Comparison of ENCODE assay signal across 10 mouse cellular contexts in the genomic region with DNA sequence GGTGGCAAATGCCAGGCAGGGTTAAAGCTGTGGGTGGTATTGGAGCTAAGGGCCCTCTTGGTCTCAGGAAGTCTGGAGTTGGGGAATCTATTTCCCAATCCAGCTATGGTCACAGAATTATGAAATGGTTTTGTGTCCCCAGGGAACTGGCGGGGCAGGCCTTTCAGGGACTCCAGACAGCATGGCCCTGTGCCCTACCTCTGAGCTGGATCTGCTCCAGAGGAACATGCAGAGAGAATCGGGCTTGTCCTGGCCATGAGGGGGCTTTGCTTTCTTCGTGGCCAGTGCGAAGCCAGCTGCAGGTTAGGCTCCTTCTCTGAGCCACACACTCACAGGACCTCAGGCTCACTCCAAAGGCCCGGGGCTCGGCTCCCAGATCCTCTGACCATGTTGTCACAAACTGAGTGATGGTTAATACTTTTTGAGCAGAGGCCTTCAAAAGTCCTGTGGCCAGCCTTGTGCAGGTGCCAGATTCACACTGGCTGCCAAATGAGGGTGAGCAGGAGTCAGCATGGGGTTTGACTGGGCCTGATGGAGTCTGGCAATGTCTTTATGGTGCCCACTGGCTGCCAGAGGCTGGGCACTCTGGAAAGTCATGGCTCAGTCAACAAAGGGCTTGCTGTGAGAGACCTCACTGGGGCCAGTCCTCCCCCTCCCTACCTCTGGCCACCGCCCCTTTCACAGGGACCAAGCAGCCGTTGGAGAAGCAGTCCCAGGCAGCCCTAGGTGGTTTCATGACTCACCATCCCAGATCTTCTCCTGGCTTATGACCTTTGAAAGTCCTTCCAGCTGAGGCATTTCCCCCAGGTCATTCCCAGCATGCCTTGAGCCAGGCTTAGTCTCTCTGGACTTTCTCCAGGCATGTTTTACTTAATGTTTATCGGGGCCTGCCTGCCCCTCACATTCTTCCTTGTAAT. TPM values are rescaled to one million over a fixed set of nuclear protein-coding genes. Genes with fewer than 3 reads are reported as not detected.
DNase-seq lines count a peak whose midpoint lies in the region; ATAC-seq and TF ChIP-seq lines count a peak whose summit lies in the region.
"Had no signal": no experiment of that assay in that cellular context is flagged by ENCODE, and none has a peak within 500 bp of the region (broad histone marks: within the 10 kb centered on the region; RNA-seq: fewer than 3 reads in every experiment).

No protein-coding gene starts in this region.

- no peak overlapping the region for H3K4me2 ChIP-seq in hindbrain, embryonic 16.5 days (ENCODE audit: low read length)
- H3K4me2 ChIP-seq in hindbrain, embryonic 14.5 days (replicated peaks), result no peak overlapping the region

- H3K4me3 ChIP-seq in hindbrain, embryonic 16.5 days (ENCODE audit: low read length), result no peak overlapping the region
- H3K4me3 ChIP-seq in hindbrain, embryonic 14.5 days (replicated peaks; ENCODE audit: low read length), result no peak overlapping the region
- H3K4me3 ChIP-seq in heart, embryonic 10.5 days, result no peak overlapping the region
- H3K4me3 ChIP-seq in thymus, adult 2 months (ENCODE audit: control insufficient read depth, insufficient read depth, low read length), result no peak overlapping the region

- CTCF ChIA-PET in Patski (lab: Charles Lee), result no interaction called here

- DNase-seq in hindbrain, embryonic 14.5 days (ENCODE audit: low spot score), result no peak
- DNase-seq in Patski (ENCODE audit: low read depth, low spot score), result peak; percentile 86
- DNase-seq in heart, embryonic 10.5 days (ENCODE audit: low spot score), result no peak
- DNase-seq in lung, postnatal 10 days, result peak; percentile 71
- DNase-seq in B cell, adult 2 months, result no peak
- no peak for DNase-seq in thymus, adult 2 months
- DNase-seq in right cerebral cortex, adult 2 months (ENCODE audit: low spot score in 2 of 2), result no peak
- DNase-seq: liver; thymus, adult 18-20 months had no signal

- H3K36me3 ChIP-seq in hindbrain, embryonic 16.5 days (ENCODE audit: control insufficient read depth, insufficient read depth, low read length), result no peaks in the 10 kb centered on the region
- H3K36me3 ChIP-seq in hindbrain, embryonic 14.5 days (replicated peaks; ENCODE audit: control insufficient read depth, insufficient read depth), result no peaks in the 10 kb centered on the region
- H3K36me3 ChIP-seq in heart, embryonic 10.5 days, result no peaks in the 10 kb centered on the region
- H3K36me3 ChIP-seq in thymus, adult 2 months (ENCODE audit: control insufficient read depth, insufficient read depth, low read length), result no peaks in the 10 kb centered on the region

- TF ChIP-seq CTCF in Patski (IDR thresholded peaks at IDR 0.05), result no peak
- TF ChIP-seq CTCF in thymus, adult 2 months (IDR thresholded peaks at IDR 0.05; ENCODE audit: borderline replicate concordance, control insufficient read depth, extremely low read depth, insufficient read depth, low read length, poor library complexity), result no peak

- H3K9me3 ChIP-seq in hindbrain, embryonic 16.5 days (ENCODE audit: control insufficient read depth, low read length), result no peaks in the 10 kb centered on the region
- no peaks in the 10 kb centered on the region for H3K9me3 ChIP-seq in hindbrain, embryonic 14.5 days (ENCODE audit: control insufficient read depth, low read length)
- no peaks in the 10 kb centered on the region for H3K9me3 ChIP-seq in heart, embryonic 10.5 days

- in situ Hi-C loops in Patski (cut with MboI; ENCODE audit: low pct_unique_long_range_greater_than_20kb), result no loop called here

- no peak overlapping the region for H3K27ac ChIP-seq in hindbrain, embryonic 16.5 days (ENCODE audit: low read depth, low read length)
- no peak overlapping the region for H3K27ac ChIP-seq in hindbrain, embryonic 14.5 days
- H3K27ac ChIP-seq in heart, embryonic 10.5 days, result peak overlapping the region; percentile 59
- no peak overlapping the region for H3K27ac ChIP-seq in thymus, adult 2 months (ENCODE audit: control insufficient read depth, insufficient read depth, low read length)

- 69% methylated on average over 9 of the region's 9 CpGs for WGBS in hindbrain, embryonic 16.5 days
- 64% methylated on average over 9 of the region's 9 CpGs for WGBS in hindbrain, embryonic 14.5 days
- 61% methylated on average over 9 of the region's 9 CpGs for WGBS in heart, embryonic 10.5 days
- 89% methylated on average over 9 of the region's 9 CpGs for whole genome bisulfite sequencing in thymus, adult 2 months

- ATAC-seq in hindbrain, embryonic 16.5 days, result peak; percentile 18; the same call in 1 of the 2 replicates
- ATAC-seq in hindbrain, embryonic 14.5 days (ENCODE audit: low FRiP score), result no peak
- peak; percentile 88 for ATAC-seq in Patski

- TF ChIP-seq POLR2A in thymus, adult 2 months (IDR thresholded peaks at IDR 0.05; ENCODE audit: control insufficient read depth, extremely low read depth, insufficient read depth, low read length, poor library complexity), result no peak

- POLR2A ChIA-PET in Patski (lab: Charles Lee), result interaction anchor here (1.6 kb wide), 1 partner anchor 15 kb away, joined by 3 read pairs; no protein-coding TSS in a partner anchor

- H3K4me1 ChIP-seq in hindbrain, embryonic 16.5 days (ENCODE audit: control insufficient read depth, insufficient read depth, low read depth, low read length), result peaks cover 14% of the 10 kb centered on the region
- H3K4me1 ChIP-seq in hindbrain, embryonic 14.5 days (replicated peaks; ENCODE audit: control insufficient read depth, insufficient read depth, low read length), result peaks cover 11% of the 10 kb centered on the region; the same call in 1 of the 2 replicates
- peaks cover 31% of the 10 kb centered on the region for H3K4me1 ChIP-seq in heart, embryonic 10.5 days
- H3K4me1 ChIP-seq in thymus, adult 2 months (replicated peaks; ENCODE audit: control insufficient read depth, insufficient read depth, low read length), result peaks cover 7% of the 10 kb centered on the region

- no peaks in the 10 kb centered on the region; the same call in 1 of the 2 replicates for H3K27me3 ChIP-seq in hindbrain, embryonic 16.5 days (replicated peaks; ENCODE audit: control insufficient read depth, insufficient read depth, low read length)
- no peaks in the 10 kb centered on the region for H3K27me3 ChIP-seq in hindbrain, embryonic 14.5 days (ENCODE audit: control insufficient read depth, insufficient read depth, low read length)
- H3K27me3 ChIP-seq in Patski, result no peaks in the 10 kb centered on the region
- peaks cover 32% of the 10 kb centered on the region; the same call in 1 of the 2 replicates for H3K27me3 ChIP-seq in heart, embryonic 10.5 days (ENCODE audit: insufficient read depth, poor library complexity, severe bottlenecking)
- H3K27me3 ChIP-seq in thymus, adult 2 months (ENCODE audit: control insufficient read depth, insufficient read depth, low read length), result no peaks in the 10 kb centered on the region

- H3K9ac ChIP-seq in hindbrain, embryonic 16.5 days (ENCODE audit: low read depth, low read length), result no peak overlapping the region
- no peak overlapping the region for H3K9ac ChIP-seq in hindbrain, embryonic 14.5 days

RNA-seq across cellular contexts. Expression of gene Pmepa1, which starts 4.9 kb away (rescaled TPM):
- 3.2 and 3.9 TPM in 2 replicates for polyA plus RNA-seq in hindbrain, embryonic 16.5 days (2015; fragmentation: Nextera tagmentation; extraction: Ambion mirVana)
- 5.3 and 5.4 TPM in 2 replicates for polyA plus RNA-seq in hindbrain, embryonic 14.5 days (2014; fragmentation: Nextera tagmentation; extraction: Ambion mirVana)
- 20.1 TPM for polyA plus RNA-seq in Patski (2021)
- 1.4 and 1.9 TPM in 2 replicates for polyA plus RNA-seq in heart, embryonic 10.5 days (2016; fragmentation: Nextera tagmentation; extraction: Ambion mirVana)
- polyA plus RNA-seq in thymus, adult 2 months (2012; rRNA removed), result 68.7 and 70.3 TPM in 2 replicates

Comparison
In these comparisons a context has a peak if more than half of its experiments do, and no peak if none do; other contexts are left out.
1. DNase-seq: peak in Patski (single experiment) and lung, postnatal 10 days (single experiment); none in hindbrain, embryonic 14.5 days (single experiment), heart, embryonic 10.5 days (single experiment), B cell, adult 2 months (0 of 2), thymus, adult 2 months (single experiment) and right cerebral cortex, adult 2 months (0 of 2).